ENCODE assay signal across 8 mouse cellular contexts in the genomic region with DNA sequence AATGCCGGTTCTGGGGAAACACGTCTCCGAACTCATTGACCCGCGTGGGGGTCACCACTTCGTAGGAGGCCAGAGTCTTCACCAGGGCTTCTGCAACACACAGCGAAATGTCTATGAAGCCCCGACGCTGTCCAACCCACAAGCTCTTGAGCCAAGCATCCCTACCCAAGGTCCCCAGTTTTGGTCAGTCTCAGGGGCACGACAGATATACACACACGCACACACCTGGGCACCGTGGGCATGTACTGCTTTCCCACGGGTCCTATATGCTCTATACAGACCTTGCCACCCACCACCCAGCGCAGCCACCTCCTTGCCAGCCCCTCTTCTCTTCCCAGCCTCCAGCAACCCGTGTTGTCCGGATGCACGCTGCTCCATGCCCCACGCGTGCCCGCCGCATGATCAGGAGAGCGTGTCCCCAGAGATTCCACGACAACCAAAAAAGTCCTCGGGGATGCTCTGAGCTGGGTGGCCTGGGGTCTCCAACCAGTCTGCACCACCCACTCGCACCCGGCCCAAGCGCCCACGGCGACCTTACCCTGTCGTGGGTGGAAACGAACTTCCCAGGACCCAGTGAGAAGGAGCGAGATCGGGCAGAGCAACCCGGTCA.
DNase-seq lines count a peak whose midpoint lies in the region; ATAC-seq and TF ChIP-seq lines count a peak whose summit lies in the region.

No protein-coding gene starts in this region.

- H3K9ac ChIP-seq in neural tube, embryonic 11.5 days (ENCODE audit: low read length) = peak overlapping the region; percentile 72
- H3K9ac ChIP-seq in midbrain, embryonic 11.5 days (ENCODE audit: low read length) = peak overlapping the region; percentile 74

- TF ChIP-seq CTCF in cerebellum, adult 2 months (IDR thresholded peaks at IDR 0.05; ENCODE audit: borderline replicate concordance, insufficient read depth, low read depth, low read length) = no peak

- H3K27me3 ChIP-seq in cerebellum, adult 2 months (ENCODE audit: control insufficient read depth, insufficient read depth, low read length) = no peaks in the 10 kb centered on the region
- 0 out of 2 replicates have a peak, but pooled peaks cover 6% of the 10 kb centered on the region for H3K27me3 ChIP-seq in neural tube, embryonic 11.5 days (ENCODE audit: control insufficient read depth, insufficient read depth, low read length)
- peaks cover 44% of the 10 kb centered on the region for H3K27me3 ChIP-seq in hindbrain, embryonic 10.5 days (ENCODE audit: insufficient read depth, poor library complexity, severe bottlenecking)
- H3K27me3 ChIP-seq in midbrain, embryonic 11.5 days (ENCODE audit: control insufficient read depth, insufficient read depth, low read length) = peaks cover 4% of the 10 kb centered on the region; the same call in 1 of the 2 replicates

- no peak overlapping the region for H3K27ac ChIP-seq in cerebellum, adult 2 months (ENCODE audit: insufficient read depth, low read length)
- peak overlapping the region; percentile 50; the same call in 1 of the 2 replicates for H3K27ac ChIP-seq in neural tube, embryonic 11.5 days (ENCODE audit: low read depth, low read length)
- H3K27ac ChIP-seq in hindbrain, embryonic 10.5 days = peak overlapping the region; percentile 88
- no peak overlapping the region for H3K27ac ChIP-seq in midbrain, embryonic 11.5 days (ENCODE audit: low read depth, low read length)

- DNase-seq in cerebellum, adult 2 months = peak in 1 of 2 experiments; percentile 14
- peak; percentile 27 for DNase-seq in neural tube, embryonic 11.5 days (ENCODE audit: low spot score)
- no peak for DNase-seq in neural tube, embryonic 10.5 days (ENCODE audit: extremely low spot score, low spot score)
- DNase-seq in hindbrain, embryonic 10.5 days (ENCODE audit: low spot score) = no peak
- DNase-seq in midbrain, embryonic 11.5 days (ENCODE audit: low spot score, missing footprints) = peak; percentile 92
- DNase-seq in urinary bladder, postnatal 36 days (ENCODE audit: low spot score in 2 of 2) = no peak
- no peak for DNase-seq in ovary, adult 18-20 months (ENCODE audit: low spot score)

- peak overlapping the region; percentile 56 for H3K4me3 ChIP-seq in cerebellum, adult 2 months (replicated peaks; ENCODE audit: insufficient read depth, low read depth, low read length)
- peak overlapping the region; percentile 67 for H3K4me3 ChIP-seq in neural tube, embryonic 11.5 days (ENCODE audit: low read depth, low read length)
- H3K4me3 ChIP-seq in hindbrain, embryonic 10.5 days = peak overlapping the region; percentile 78
- H3K4me3 ChIP-seq in midbrain, embryonic 11.5 days (ENCODE audit: low read depth, low read length) = peak overlapping the region; percentile 74

- ATAC-seq in cerebellum, adult (ENCODE audit: insufficient number of reproducible peaks, low FRiP score, low TSS enrichment) = no peak
- peak; percentile 53 for ATAC-seq in neural tube, embryonic 11.5 days (ENCODE audit: insufficient read depth, low FRiP score, low TSS enrichment)
- peak; percentile 40 for ATAC-seq in midbrain, embryonic 11.5 days (ENCODE audit: low FRiP score)

- 0 out of 2 replicates have a peak, but pooled peaks cover 3% of the 10 kb centered on the region for H3K4me1 ChIP-seq in cerebellum, adult 2 months (ENCODE audit: control insufficient read depth, insufficient read depth, low read length)
- H3K4me1 ChIP-seq in neural tube, embryonic 11.5 days (ENCODE audit: control insufficient read depth, insufficient read depth, low read length) = peaks cover 10% of the 10 kb centered on the region; the same call in 1 of the 2 replicates
- peaks cover 29% of the 10 kb centered on the region for H3K4me1 ChIP-seq in hindbrain, embryonic 10.5 days (replicated peaks)
- H3K4me1 ChIP-seq in midbrain, embryonic 11.5 days (ENCODE audit: control insufficient read depth, insufficient read depth, low read length) = peaks cover 8% of the 10 kb centered on the region

- no peaks in the 10 kb centered on the region for H3K36me3 ChIP-seq in neural tube, embryonic 11.5 days (ENCODE audit: control insufficient read depth, insufficient read depth, low read length)
- no peaks in the 10 kb centered on the region for H3K36me3 ChIP-seq in hindbrain, embryonic 10.5 days
- H3K36me3 ChIP-seq in midbrain, embryonic 11.5 days (ENCODE audit: control insufficient read depth, insufficient read depth, low read length) = no peaks in the 10 kb centered on the region

- no peaks in the 10 kb centered on the region for H3K9me3 ChIP-seq in neural tube, embryonic 11.5 days (ENCODE audit: control insufficient read depth, low read length)
- no peaks in the 10 kb centered on the region for H3K9me3 ChIP-seq in hindbrain, embryonic 10.5 days
- H3K9me3 ChIP-seq in midbrain, embryonic 11.5 days (ENCODE audit: control insufficient read depth, low read length) = no peaks in the 10 kb centered on the region

- peak overlapping the region; percentile 68 for H3K4me2 ChIP-seq in neural tube, embryonic 11.5 days (ENCODE audit: low read depth)
- H3K4me2 ChIP-seq in midbrain, embryonic 11.5 days = peak overlapping the region; percentile 99

- no peak for TF ChIP-seq POLR2A in cerebellum, adult 2 months (IDR thresholded peaks at IDR 0.05; ENCODE audit: borderline replicate concordance, insufficient read depth, low read length)

- WGBS in cerebellum, adult 2 months = 1% methylated on average over 34 of the region's 34 CpGs
- WGBS in neural tube, embryonic 11.5 days = under 1% methylated on average over 34 of the region's 34 CpGs
- WGBS in hindbrain, embryonic 10.5 days = 1% methylated on average over 34 of the region's 34 CpGs
- under 1% methylated on average over 34 of the region's 34 CpGs for WGBS in midbrain, embryonic 11.5 days

Comparison
In these comparisons a context has a peak if more than half of its experiments do, and no peak if none do; other contexts are left out.
1. DNase-seq: peak in neural tube, embryonic 11.5 days (single experiment) and midbrain, embryonic 11.5 days (single experiment); none in neural tube, embryonic 10.5 days (single experiment), hindbrain, embryonic 10.5 days (single experiment), urinary bladder, postnatal 36 days (0 of 2) and ovary, adult 18-20 months (single experiment).
2. H3K27ac ChIP-seq: peak in neural tube, embryonic 11.5 days (single experiment) and hindbrain, embryonic 10.5 days (single experiment); none in cerebellum, adult 2 months (single experiment) and midbrain, embryonic 11.5 days (single experiment).
3. Peak in every context shown above with its lines, with median percentiles within 50 percentile points of each other: H3K4me3 ChIP-seq.